Mouse (Mus musculus): ENCODE data around the gene Sidt2. TPM values are rescaled to one million over a fixed set of nuclear protein-coding genes. Genes with fewer than 3 reads are reported as not detected.
A peak's percentile ranks its signal among the peaks of the same experiment; 100 is the strongest.

The Sidt2 gene
- polyA plus RNA-seq, 1 experiment from 2014 or later = 24.5 TPM

DNA sequence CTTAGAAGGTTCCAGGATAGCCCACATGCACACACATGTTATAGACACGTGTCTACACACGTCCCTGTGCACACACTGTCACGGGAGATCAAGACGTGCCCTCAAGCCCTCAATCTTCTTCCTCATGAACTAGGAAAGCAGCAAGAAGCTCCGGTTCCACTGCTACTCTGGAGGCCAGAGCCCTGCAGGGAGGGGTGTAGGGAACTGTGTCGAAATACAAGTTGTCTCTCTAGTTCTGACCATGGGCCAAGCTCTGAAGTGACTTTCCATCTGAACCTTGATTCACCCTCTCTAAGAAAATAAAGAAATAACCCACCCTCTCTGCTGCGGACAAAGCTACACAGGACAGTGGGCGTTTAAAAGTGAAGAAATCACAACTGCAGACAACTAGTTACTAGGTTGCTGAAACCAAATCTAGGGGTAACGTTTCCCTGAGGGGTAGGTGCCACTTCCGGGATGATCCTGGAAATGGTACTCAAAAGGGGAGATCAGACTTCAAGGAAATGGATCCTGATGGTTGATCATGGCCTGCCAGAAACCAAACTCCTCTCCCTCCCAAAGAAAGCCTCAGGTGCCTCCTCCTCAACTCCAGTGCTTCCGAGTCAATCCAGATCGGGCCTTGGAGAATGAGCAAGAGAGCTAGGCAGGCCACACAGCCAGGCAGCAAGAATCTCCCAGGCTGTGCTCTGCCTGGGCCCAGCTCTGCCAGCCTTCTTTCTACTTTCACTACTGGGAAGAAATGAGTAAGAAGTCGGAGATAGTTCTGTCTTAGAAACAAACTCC is 1.4 kb downstream of the Sidt2 start:
- H3K36me3 ChIP-seq (ENCODE audit: control insufficient read depth, insufficient read depth, low read length) = peaks cover 31% of the 10 kb centered on the region
- H3K9me3 ChIP-seq (replicated peaks; ENCODE audit: control insufficient read depth, low read length) = no peaks in the 10 kb centered on the region
- H3K9ac ChIP-seq (ENCODE audit: low read length) = peak overlapping the region; percentile 87
- peak overlapping the region; percentile 90 for H3K4me3 ChIP-seq (ENCODE audit: low read depth, low read length)
- H3K27me3 ChIP-seq (replicated peaks; ENCODE audit: control insufficient read depth, insufficient read depth, low read length) = no peaks in the 10 kb centered on the region
- H3K4me1 ChIP-seq (ENCODE audit: control insufficient read depth, insufficient read depth, low read length) = peaks cover 13% of the 10 kb centered on the region
- 61% methylated on average over 13 of the region's 13 CpGs for WGBS
- no peak overlapping the region for H3K27ac ChIP-seq (ENCODE audit: low read depth, low read length)
- no peak for DNase-seq (ENCODE audit: low spot score)
- no peak for ATAC-seq
- peak overlapping the region; percentile 95 for H3K4me2 ChIP-seq (ENCODE audit: low read length)

DNA sequence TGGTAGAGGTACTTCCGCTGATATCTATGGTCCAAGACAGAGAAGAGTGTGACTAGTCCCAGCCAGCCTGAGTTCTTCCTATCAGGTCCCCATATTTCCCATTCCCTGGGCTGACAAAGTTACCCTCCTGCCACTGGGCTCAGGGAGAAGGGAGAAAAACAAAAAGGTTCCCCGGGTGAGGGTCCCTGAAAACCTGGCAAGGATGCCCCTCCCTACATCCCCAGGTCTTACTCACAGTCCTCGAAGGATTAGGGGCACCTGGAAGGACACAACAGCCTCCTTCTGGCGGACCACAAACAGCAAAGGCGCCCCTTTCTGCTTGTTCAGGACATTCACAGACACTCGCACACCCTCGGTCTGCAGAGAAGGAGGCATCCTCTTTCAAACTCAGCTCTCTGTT is 2.2 kb downstream of the Sidt2 start:
- H3K9me3 ChIP-seq (replicated peaks; ENCODE audit: control insufficient read depth, low read length) = no peaks in the 10 kb centered on the region
- H3K9ac ChIP-seq (ENCODE audit: low read length) = no peak overlapping the region
- ATAC-seq = no peak
- H3K36me3 ChIP-seq (ENCODE audit: control insufficient read depth, insufficient read depth, low read length) = peaks cover 37% of the 10 kb centered on the region
- peaks cover 13% of the 10 kb centered on the region for H3K4me1 ChIP-seq (ENCODE audit: control insufficient read depth, insufficient read depth, low read length)
- no peak for DNase-seq (ENCODE audit: low spot score)
- WGBS = 85% methylated on average over 7 of the region's 7 CpGs
- H3K27ac ChIP-seq (ENCODE audit: low read depth, low read length) = no peak overlapping the region
- H3K27me3 ChIP-seq (replicated peaks; ENCODE audit: control insufficient read depth, insufficient read depth, low read length) = no peaks in the 10 kb centered on the region
- no peak overlapping the region for H3K4me3 ChIP-seq (ENCODE audit: low read depth, low read length)
- H3K4me2 ChIP-seq (ENCODE audit: low read length) = no peak overlapping the region

DNA sequence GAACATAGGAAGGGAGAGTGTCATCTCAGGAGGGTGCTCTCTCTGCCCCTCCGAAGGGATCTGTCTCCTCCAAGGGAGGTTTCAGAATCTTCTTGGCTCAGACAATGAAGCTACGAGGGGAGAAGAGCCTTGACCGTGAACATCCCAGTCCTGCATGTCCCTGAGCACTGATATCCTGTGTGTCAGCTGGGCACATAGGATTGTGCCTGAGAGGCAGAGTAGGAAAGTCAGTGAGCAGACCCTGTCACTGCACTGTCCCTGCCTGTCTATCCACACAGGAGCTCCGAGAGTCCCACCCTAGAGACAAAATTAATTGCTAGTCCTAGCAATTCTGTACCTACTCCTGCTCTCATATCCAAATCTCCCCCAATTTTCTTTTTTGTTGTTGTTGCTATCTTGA is 3.0 kb downstream of the Sidt2 start:
- whole genome bisulfite sequencing = 93% methylated on average over 4 of the region's 4 CpGs
- no peak overlapping the region for H3K4me3 ChIP-seq (ENCODE audit: low read depth, low read length)
- H3K9me3 ChIP-seq (replicated peaks; ENCODE audit: control insufficient read depth, low read length) = no peaks in the 10 kb centered on the region
- H3K27ac ChIP-seq (ENCODE audit: low read depth, low read length) = no peak overlapping the region
- H3K9ac ChIP-seq (ENCODE audit: low read length) = no peak overlapping the region
- H3K4me2 ChIP-seq (ENCODE audit: low read length) = no peak overlapping the region
- no peaks in the 10 kb centered on the region for H3K27me3 ChIP-seq (replicated peaks; ENCODE audit: control insufficient read depth, insufficient read depth, low read length)
- H3K4me1 ChIP-seq (ENCODE audit: control insufficient read depth, insufficient read depth, low read length) = peaks cover 13% of the 10 kb centered on the region
- ATAC-seq (no peak), DNase-seq (ENCODE audit: low spot score) (no peak)
- peaks cover 44% of the 10 kb centered on the region for H3K36me3 ChIP-seq (ENCODE audit: control insufficient read depth, insufficient read depth, low read length)

DNA sequence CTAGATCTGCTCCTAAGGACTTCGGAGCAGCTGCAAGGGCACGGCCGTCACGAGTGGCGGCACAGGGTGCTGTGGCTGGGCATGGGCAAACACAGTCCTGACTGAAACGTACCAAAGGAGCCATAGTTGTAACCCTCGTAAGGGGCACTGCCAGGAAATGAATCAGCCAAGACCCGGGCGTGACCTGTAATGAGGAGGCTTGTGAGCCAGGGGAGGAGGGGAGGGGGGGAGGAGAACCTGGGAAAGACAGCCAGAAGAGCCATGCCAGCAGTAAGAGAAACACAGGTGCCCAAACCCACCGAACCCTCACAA is 8.2 kb downstream of the Sidt2 start:
- no peaks in the 10 kb centered on the region for H3K9me3 ChIP-seq (replicated peaks; ENCODE audit: control insufficient read depth, low read length)
- H3K4me2 ChIP-seq (ENCODE audit: low read length) = no peak overlapping the region
- WGBS = 93% methylated on average over 10 of the region's 10 CpGs
- ATAC-seq (no peak), DNase-seq (ENCODE audit: low spot score) (no peak)
- peaks cover 88% of the 10 kb centered on the region for H3K36me3 ChIP-seq (ENCODE audit: control insufficient read depth, insufficient read depth, low read length)
- H3K27me3 ChIP-seq (replicated peaks; ENCODE audit: control insufficient read depth, insufficient read depth, low read length) = no peaks in the 10 kb centered on the region
- no peak overlapping the region for H3K27ac ChIP-seq (ENCODE audit: low read depth, low read length)
- no peak overlapping the region for H3K9ac ChIP-seq (ENCODE audit: low read length)
- H3K4me1 ChIP-seq (ENCODE audit: control insufficient read depth, insufficient read depth, low read length) = no peaks in the 10 kb centered on the region
- H3K4me3 ChIP-seq (ENCODE audit: low read depth, low read length) = no peak overlapping the region

DNA sequence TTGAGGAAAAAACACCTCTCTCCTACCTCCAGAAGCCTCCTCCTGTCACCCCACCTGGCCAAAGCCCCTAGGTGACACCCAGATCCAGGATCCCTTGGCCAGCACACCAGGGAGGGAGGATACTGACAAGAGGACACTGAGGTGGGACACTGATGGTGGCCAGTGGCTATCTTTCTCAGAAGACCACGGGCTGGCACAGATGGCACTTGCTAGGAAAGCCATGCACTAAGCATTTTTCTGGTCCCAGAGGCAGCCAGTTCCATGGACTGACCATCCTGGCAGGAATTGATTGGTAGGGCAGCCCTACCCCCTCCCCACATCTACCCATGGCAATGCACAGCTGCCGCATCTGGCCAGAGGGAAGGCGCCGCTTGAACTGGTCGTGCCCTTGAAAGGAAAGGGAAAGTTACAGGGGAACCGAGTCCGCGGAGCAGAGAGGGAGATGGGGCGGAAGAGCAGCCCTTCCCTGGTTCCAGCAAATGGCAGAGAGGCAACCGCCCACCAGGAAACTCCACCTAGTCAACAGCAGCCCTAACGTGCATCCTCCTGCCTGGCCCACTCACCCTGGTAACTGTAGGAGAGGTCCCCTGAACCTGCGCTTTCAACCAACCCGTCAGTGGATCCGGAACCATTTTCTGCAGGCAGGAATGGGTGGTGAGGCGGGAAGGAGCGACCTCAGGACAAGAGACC is 8.7 kb downstream of the Sidt2 start:
- no peak overlapping the region for H3K27ac ChIP-seq (ENCODE audit: low read depth, low read length)
- 89% methylated on average over 16 of the region's 16 CpGs for WGBS
- H3K27me3 ChIP-seq (replicated peaks; ENCODE audit: control insufficient read depth, insufficient read depth, low read length) = no peaks in the 10 kb centered on the region
- ATAC-seq = no peak
- H3K4me1 ChIP-seq (ENCODE audit: control insufficient read depth, insufficient read depth, low read length) = no peaks in the 10 kb centered on the region
- no peak overlapping the region for H3K4me3 ChIP-seq (ENCODE audit: low read depth, low read length)
- no peaks in the 10 kb centered on the region for H3K9me3 ChIP-seq (replicated peaks; ENCODE audit: control insufficient read depth, low read length)
- H3K36me3 ChIP-seq (ENCODE audit: control insufficient read depth, insufficient read depth, low read length) = peaks cover 88% of the 10 kb centered on the region
- H3K4me2 ChIP-seq (ENCODE audit: low read length) = no peak overlapping the region
- DNase-seq (ENCODE audit: low spot score) = no peak
- H3K9ac ChIP-seq (ENCODE audit: low read length) = no peak overlapping the region

DNA sequence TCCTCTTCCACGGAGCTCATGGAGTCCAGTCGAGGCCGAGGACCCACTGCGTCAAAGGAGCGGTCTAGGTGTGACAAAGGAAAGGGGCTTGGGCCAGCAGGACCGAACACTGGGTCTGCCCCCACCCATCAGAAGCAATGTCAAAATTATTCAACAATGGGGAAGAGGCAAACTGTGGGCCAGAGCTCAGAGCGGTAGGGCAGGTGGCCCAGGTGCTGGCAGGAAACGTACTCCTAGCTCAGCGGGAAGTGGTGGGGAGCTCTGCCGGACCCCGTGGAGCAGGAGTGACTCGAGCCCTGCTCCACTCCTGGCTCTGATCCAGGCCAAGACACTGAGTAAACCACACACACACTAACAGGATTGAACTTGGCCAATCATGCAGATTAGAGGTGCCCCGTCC is 9.3 kb downstream of the Sidt2 start:
- no peak for ATAC-seq

DNA sequence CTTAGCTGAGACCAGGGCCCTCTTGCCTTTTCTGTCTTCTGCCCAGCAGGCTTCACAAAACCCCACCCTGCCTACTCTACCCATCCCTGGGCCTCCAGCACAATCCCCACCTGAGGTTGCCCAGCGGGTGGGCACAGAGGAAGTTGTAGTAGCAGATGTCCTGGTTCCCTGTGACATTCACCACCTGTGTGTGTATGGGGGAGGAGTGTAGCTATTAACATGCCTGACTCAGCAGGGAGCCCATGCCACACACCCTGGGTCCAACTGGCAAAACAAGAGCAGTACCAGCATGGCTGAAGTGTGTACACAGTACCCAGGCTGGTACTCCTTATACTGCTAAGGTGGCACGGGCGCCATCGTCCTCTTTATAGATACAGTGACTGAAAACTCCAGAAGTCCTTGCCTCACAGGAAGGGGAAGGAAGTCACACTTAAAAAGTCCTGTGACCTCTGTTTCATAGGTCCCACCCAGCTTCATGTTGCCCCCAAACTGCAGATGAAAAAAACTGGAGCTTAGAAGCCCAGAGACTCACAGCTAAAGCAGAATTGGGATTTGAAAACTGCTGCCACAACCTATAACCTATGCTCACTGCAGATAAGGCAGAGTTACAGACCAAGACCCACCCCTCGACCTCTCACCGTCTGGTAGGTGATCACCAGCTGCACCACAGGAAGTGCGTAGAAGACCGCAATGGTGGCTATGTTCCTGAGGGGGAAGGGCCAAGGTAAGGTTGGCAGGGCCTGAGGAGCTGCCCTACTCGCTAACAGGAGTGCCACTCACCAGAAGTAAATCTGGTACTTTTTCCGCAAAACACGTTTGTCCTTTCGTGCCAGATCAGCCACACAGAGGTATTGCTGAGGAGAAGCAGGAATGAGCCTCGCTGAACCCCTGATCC is 10.3 kb downstream of the Sidt2 start:
- Histone ChIP-seq H3K27ac (ENCODE audit: low read depth, low read length) (no peak overlapping the region), H3K27me3 (replicated peaks; ENCODE audit: control insufficient read depth, insufficient read depth, low read length) (no peaks in the 10 kb centered on the region), H3K36me3 (ENCODE audit: control insufficient read depth, insufficient read depth, low read length) (peaks cover 83% of the 10 kb centered on the region), H3K9me3 (replicated peaks; ENCODE audit: control insufficient read depth, low read length) (no peaks in the 10 kb centered on the region), H3K4me3 (ENCODE audit: low read depth, low read length) (no peak overlapping the region), H3K4me2 (ENCODE audit: low read length) (no peak overlapping the region), H3K4me1 (ENCODE audit: control insufficient read depth, insufficient read depth, low read length) (no peaks in the 10 kb centered on the region), H3K9ac (ENCODE audit: low read length) (no peak overlapping the region)
- WGBS = 91% methylated on average over 13 of the region's 13 CpGs
- ATAC-seq = no peak
- no peak for DNase-seq (ENCODE audit: low spot score)

More for the DNA sequence above, 9.3 kb downstream of the Sidt2 start:
- no peak for DNase-seq (ENCODE audit: low spot score)
- Histone ChIP-seq H3K36me3 (ENCODE audit: control insufficient read depth, insufficient read depth, low read length) (peaks cover 92% of the 10 kb centered on the region), H3K9ac (ENCODE audit: low read length) (no peak overlapping the region), H3K4me3 (ENCODE audit: low read depth, low read length) (no peak overlapping the region), H3K9me3 (replicated peaks; ENCODE audit: control insufficient read depth, low read length) (no peaks in the 10 kb centered on the region), H3K4me2 (ENCODE audit: low read length) (no peak overlapping the region), H3K27ac (ENCODE audit: low read depth, low read length) (no peak overlapping the region), H3K27me3 (replicated peaks; ENCODE audit: control insufficient read depth, insufficient read depth, low read length) (no peaks in the 10 kb centered on the region), H3K4me1 (ENCODE audit: control insufficient read depth, insufficient read depth, low read length) (no peaks in the 10 kb centered on the region)
- 85% methylated on average over 13 of the region's 13 CpGs for WGBS

DNA sequence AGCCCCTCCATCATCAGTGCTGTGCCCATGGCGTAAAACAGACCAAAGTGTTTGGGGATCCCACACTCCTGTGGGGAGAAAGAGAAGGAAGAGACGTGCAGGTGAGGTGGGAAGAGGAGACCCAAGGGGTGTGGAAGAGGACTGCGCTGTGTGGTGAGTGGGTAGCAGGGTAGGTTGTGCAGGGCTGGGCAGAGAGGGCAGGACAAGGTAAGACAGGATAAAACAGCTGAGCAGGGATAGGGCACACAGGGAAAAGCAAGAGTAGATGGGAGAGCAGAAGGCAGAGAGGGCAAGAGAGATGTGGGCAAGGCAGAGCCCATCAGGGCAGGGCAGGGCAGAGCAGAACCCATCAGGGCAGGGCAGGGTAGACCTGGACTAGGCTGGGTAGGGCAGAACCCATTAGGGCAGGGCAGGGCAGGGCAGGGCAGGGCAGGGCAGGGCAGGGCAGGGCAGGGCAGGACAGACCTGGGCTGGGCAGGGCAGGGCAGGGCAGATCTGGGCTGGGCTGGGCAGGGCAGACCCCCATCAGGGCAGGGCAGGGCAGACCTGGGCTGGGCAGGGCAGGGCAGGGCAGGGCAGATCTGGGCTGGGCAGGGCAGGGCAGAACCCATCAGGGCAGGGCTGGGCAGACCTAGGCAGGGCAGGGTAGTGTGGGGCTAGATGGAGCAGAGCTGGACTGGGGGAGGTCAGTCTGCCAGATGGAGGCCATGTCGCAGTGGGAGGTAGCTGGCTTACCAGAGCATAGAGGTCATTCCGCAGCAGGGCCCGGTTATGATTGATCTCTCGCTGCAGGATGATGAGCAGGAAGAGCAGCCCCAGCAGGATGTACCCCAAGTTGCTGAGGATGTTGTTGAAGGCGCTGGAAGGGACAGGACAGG is 11.2 kb downstream of the Sidt2 start:
- peaks cover 78% of the 10 kb centered on the region for H3K36me3 ChIP-seq (ENCODE audit: control insufficient read depth, insufficient read depth, low read length)
- no peaks in the 10 kb centered on the region for H3K4me1 ChIP-seq (ENCODE audit: control insufficient read depth, insufficient read depth, low read length)
- no peaks in the 10 kb centered on the region for H3K9me3 ChIP-seq (replicated peaks; ENCODE audit: control insufficient read depth, low read length)
- no peak overlapping the region for H3K4me2 ChIP-seq (ENCODE audit: low read length)
- H3K27ac ChIP-seq (ENCODE audit: low read depth, low read length) = no peak overlapping the region
- DNase-seq (ENCODE audit: low spot score) (no peak), ATAC-seq (no peak)
- WGBS = 92% methylated on average over 8 of the region's 8 CpGs
- H3K4me3 ChIP-seq (ENCODE audit: low read depth, low read length) = no peak overlapping the region
- no peaks in the 10 kb centered on the region for H3K27me3 ChIP-seq (replicated peaks; ENCODE audit: control insufficient read depth, insufficient read depth, low read length)
- H3K9ac ChIP-seq (ENCODE audit: low read length) = no peak overlapping the region

All from forebrain, embryonic 14.5 days (tissue).